Mouse (Mus musculus): ENCODE measurements around the gene Chpt1. TPM values are rescaled to one million over a fixed set of nuclear protein-coding genes. Genes with fewer than 3 reads are reported as not detected.

Gene Chpt1
- polyA plus RNA-seq, 1 experiment from 2014 or later = 219 TPM

- Histone ChIP-seq H3K9me3 (no peaks in the 10 kb centered on the region), H3K4me1 (replicated peaks) (0 out of 2 replicates have a peak, but pooled peaks cover 4% of the 10 kb centered on the region), H3K36me3 (no peaks in the 10 kb centered on the region), H3K4me3 (replicated peaks) (no peak overlapping the region), H3K27me3 (replicated peaks) (no peaks in the 10 kb centered on the region), H3K9ac (no peak overlapping the region), H3K27ac (peak overlapping the region; percentile 61), H3K4me2 (replicated peaks) (0 out of 2 replicates have a peak overlapping the region, but pooled peaks have one; percentile 2)
- peak; percentile 37; the same call in 1 of the 2 replicates for ATAC-seq
- 55% methylated on average over 12 of the region's 12 CpGs for WGBS
Observed at GRCm38 (mm10) chr10:88510503-88511271, 6.8 kb upstream of the Chpt1 start.

DNA sequence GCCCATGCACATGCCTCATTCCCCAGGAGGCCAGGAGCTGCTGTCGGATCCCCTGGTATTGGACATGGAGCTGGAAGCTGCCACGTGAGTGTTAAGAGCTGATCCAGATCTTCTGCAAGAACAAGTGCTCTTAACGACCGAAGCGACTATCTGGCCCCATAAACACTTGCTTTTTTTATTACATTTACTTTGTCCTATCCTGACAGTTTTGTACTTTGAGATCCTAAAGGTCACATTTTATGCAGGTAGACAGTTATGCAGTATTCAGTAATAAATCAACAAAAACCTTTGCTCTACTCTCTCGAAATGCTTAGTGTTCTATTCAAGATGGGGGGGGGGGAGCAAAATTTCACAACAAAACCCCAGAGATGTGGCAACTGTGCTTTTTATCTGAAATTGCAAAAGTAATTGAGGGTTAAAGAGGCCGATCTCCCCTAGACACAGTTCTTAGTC is 3.8 kb upstream of the Chpt1 start:
- H3K36me3 ChIP-seq = no peaks in the 10 kb centered on the region
- no peak overlapping the region for H3K9ac ChIP-seq
- no peak overlapping the region for H3K4me3 ChIP-seq (replicated peaks)
- no peaks in the 10 kb centered on the region for H3K27me3 ChIP-seq (replicated peaks)
- 0 out of 2 replicates have a peak, but pooled peaks cover 8% of the 10 kb centered on the region for H3K4me1 ChIP-seq (replicated peaks)
- WGBS = 37% methylated on average over 7 of the region's 7 CpGs
- H3K27ac ChIP-seq = no peak overlapping the region
- peak; percentile 10; the same call in 1 of the 2 replicates for ATAC-seq
- H3K4me2 ChIP-seq (replicated peaks) = no peak overlapping the region
- H3K9me3 ChIP-seq = no peaks in the 10 kb centered on the region

GRCm38 (mm10) chr10:88505256-88505655 is 1.4 kb upstream of the Chpt1 start:
- H3K27me3 ChIP-seq (replicated peaks) = no peaks in the 10 kb centered on the region
- no peak overlapping the region for H3K4me2 ChIP-seq (replicated peaks)
- H3K9me3 ChIP-seq = no peaks in the 10 kb centered on the region
- no peaks in the 10 kb centered on the region for H3K36me3 ChIP-seq
- peak; percentile 57 for ATAC-seq
- H3K4me3 ChIP-seq (replicated peaks) = no peak overlapping the region
- H3K27ac ChIP-seq = peak overlapping the region; percentile 82
- H3K9ac ChIP-seq = no peak overlapping the region
- H3K4me1 ChIP-seq (replicated peaks) = 0 out of 2 replicates have a peak, but pooled peaks cover 5% of the 10 kb centered on the region
- WGBS = 47% methylated on average over 5 of the region's 5 CpGs

GRCm38 (mm10) chr10:88504481-88504880 is 608 bp upstream of the Chpt1 start:
- H3K4me2 ChIP-seq (replicated peaks) = peak overlapping the region; percentile 76
- 42% methylated on average over 3 of the region's 3 CpGs for WGBS
- 0 out of 2 replicates have a peak, but pooled peaks cover 5% of the 10 kb centered on the region for H3K4me1 ChIP-seq (replicated peaks)
- H3K27ac ChIP-seq = peak overlapping the region; percentile 51
- 0 out of 2 replicates have a peak overlapping the region, but pooled peaks have one; percentile 33 for H3K9ac ChIP-seq
- ATAC-seq = no peak
- H3K4me3 ChIP-seq (replicated peaks) = peak overlapping the region; percentile 81; the same call in 1 of the 2 replicates
- no peaks in the 10 kb centered on the region for H3K27me3 ChIP-seq (replicated peaks)
- no peaks in the 10 kb centered on the region for H3K9me3 ChIP-seq
- no peaks in the 10 kb centered on the region for H3K36me3 ChIP-seq

- H3K9me3 ChIP-seq = no peaks in the 10 kb centered on the region
- H3K27ac ChIP-seq = peak overlapping the region; percentile 84
- peak overlapping the region; percentile 76 for H3K4me2 ChIP-seq (replicated peaks)
- H3K9ac ChIP-seq = peak overlapping the region; percentile 91
- H3K27me3 ChIP-seq (replicated peaks) = no peaks in the 10 kb centered on the region
- 0 out of 2 replicates have a peak, but pooled peaks cover 5% of the 10 kb centered on the region for H3K4me1 ChIP-seq (replicated peaks)
- H3K36me3 ChIP-seq = no peaks in the 10 kb centered on the region
- H3K4me3 ChIP-seq (replicated peaks) = peak overlapping the region; percentile 81
- ATAC-seq = no peak
- WGBS = 33% methylated on average over 4 of the region's 4 CpGs
Observed at GRCm38 (mm10) chr10:88502919-88503318, 954 bp downstream of the Chpt1 start.

GRCm38 (mm10) chr10:88501886-88502765 is 1.7 kb downstream of the Chpt1 start:
- 63% methylated on average over 13 of the region's 13 CpGs for WGBS
- Histone ChIP-seq H3K9me3 (no peaks in the 10 kb centered on the region), H3K27me3 (replicated peaks) (no peaks in the 10 kb centered on the region), H3K4me2 (replicated peaks) (peak overlapping the region; percentile 76), H3K36me3 (no peaks in the 10 kb centered on the region), H3K27ac (no peak overlapping the region), H3K4me3 (replicated peaks) (peak overlapping the region; percentile 81), H3K9ac (peak overlapping the region; percentile 29), H3K4me1 (replicated peaks) (0 out of 2 replicates have a peak, but pooled peaks cover 5% of the 10 kb centered on the region)
- ATAC-seq = no peak

GRCm38 (mm10) chr10:88501370-88501769 is 2.5 kb downstream of the Chpt1 start:
- no peak for ATAC-seq
- H3K4me2 ChIP-seq (replicated peaks) = peak overlapping the region; percentile 76
- no peaks in the 10 kb centered on the region for H3K36me3 ChIP-seq
- H3K4me3 ChIP-seq (replicated peaks) = peak overlapping the region; percentile 81
- no peaks in the 10 kb centered on the region for H3K9me3 ChIP-seq
- 53% methylated on average over 10 of the region's 10 CpGs for WGBS
- 0 out of 2 replicates have a peak, but pooled peaks cover 9% of the 10 kb centered on the region for H3K4me1 ChIP-seq (replicated peaks)
- H3K27ac ChIP-seq = no peak overlapping the region
- H3K27me3 ChIP-seq (replicated peaks) = no peaks in the 10 kb centered on the region
- H3K9ac ChIP-seq = no peak overlapping the region

GRCm38 (mm10) chr10:88499993-88500392 is 3.9 kb downstream of the Chpt1 start:
- Histone ChIP-seq H3K9me3 (no peaks in the 10 kb centered on the region), H3K4me1 (replicated peaks) (0 out of 2 replicates have a peak, but pooled peaks cover 15% of the 10 kb centered on the region), H3K27ac (no peak overlapping the region), H3K27me3 (replicated peaks) (no peaks in the 10 kb centered on the region), H3K9ac (no peak overlapping the region), H3K4me2 (replicated peaks) (peak overlapping the region; percentile 76), H3K4me3 (replicated peaks) (no peak overlapping the region), H3K36me3 (no peaks in the 10 kb centered on the region)
- 56% methylated on average over 5 of the region's 5 CpGs for WGBS
- no peak for ATAC-seq

DNA sequence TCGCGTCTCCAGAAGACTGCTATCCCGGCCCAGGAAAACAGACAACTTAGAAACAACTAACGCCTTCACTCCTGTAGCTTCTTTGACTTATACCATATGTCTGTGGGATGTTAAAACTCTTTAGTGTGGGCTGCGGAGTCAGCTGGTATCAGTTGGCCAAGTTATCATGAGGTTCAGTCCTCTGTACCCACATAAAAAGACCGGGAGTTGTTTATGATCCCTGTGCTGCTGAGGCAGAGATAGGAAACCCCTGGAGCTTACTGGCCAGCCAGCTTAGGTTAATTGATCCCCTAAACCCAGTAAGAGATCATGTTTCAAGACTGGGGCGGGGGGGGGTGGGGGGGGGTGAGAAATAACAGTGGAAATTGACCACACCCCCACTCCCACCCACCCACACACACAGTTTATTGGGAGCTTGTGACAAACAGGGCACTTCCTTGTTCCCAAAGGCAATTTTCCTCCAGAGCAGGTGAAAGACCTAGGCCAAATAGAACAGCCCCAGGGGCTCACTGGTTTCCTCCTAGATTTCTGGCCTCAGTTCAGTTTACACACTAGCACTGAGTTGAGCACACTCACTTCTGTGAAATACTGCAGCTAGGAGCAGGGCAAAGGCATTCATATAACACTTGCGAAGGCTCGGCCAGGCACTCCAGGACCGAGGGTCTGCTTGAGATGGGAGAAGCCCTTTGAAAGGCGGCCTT is 6.9 kb downstream of the Chpt1 start:
- H3K4me3 ChIP-seq (replicated peaks) = no peak overlapping the region
- peak; percentile 76 for ATAC-seq
- H3K27ac ChIP-seq = peak overlapping the region; percentile 62
- 44% methylated on average over 11 of the region's 11 CpGs for WGBS
- H3K4me2 ChIP-seq (replicated peaks) = peak overlapping the region; percentile 14; the same call in 1 of the 2 replicates
- H3K27me3 ChIP-seq (replicated peaks) = no peaks in the 10 kb centered on the region
- H3K9me3 ChIP-seq = no peaks in the 10 kb centered on the region
- 0 out of 2 replicates have a peak, but pooled peaks cover 17% of the 10 kb centered on the region for H3K4me1 ChIP-seq (replicated peaks)
- no peak overlapping the region for H3K9ac ChIP-seq
- H3K36me3 ChIP-seq = no peaks in the 10 kb centered on the region

DNA sequence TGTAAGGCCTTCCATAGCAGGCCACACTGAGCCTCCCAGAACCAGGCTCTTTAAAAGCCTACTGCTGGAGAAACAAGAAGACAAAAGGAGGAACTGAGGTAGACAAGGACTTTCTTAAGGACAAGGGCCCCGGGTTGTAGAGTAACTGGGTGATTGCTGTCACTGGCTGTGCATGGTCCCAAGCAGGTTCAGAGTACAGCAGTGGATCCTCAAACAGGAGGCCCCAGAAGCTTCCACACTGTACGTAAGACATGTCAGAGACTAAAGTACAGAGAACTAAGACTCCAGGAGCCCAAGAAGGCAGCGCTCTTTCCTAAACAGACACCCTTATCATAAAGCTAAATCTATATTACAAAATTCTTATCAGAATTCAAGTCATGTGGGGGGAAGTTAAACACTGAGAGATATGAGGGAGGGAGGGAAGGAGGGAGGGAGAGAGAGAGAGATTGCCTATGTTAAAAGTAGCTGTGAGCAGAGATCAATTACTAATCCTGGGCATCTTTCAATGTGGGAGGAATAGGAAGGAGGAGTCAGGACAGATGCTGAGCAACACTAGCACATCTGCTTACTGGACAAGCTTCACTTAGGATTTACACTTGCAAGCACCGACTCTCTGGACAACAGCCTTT is 8.8 kb downstream of the Chpt1 start:
- no peak overlapping the region for H3K4me3 ChIP-seq (replicated peaks)
- no peaks in the 10 kb centered on the region for H3K27me3 ChIP-seq (replicated peaks)
- no peaks in the 10 kb centered on the region for H3K36me3 ChIP-seq
- 57% methylated on average over 4 of the region's 4 CpGs for WGBS
- H3K4me1 ChIP-seq (replicated peaks) = 0 out of 2 replicates have a peak, but pooled peaks cover 17% of the 10 kb centered on the region
- peak; percentile 77 for ATAC-seq
- H3K4me2 ChIP-seq (replicated peaks) = 0 out of 2 replicates have a peak overlapping the region, but pooled peaks have one; percentile 22
- H3K27ac ChIP-seq = peak overlapping the region; percentile 54; the same call in 1 of the 2 replicates
- no peaks in the 10 kb centered on the region for H3K9me3 ChIP-seq
- no peak overlapping the region for H3K9ac ChIP-seq

- 84% methylated on average over 8 of the region's 8 CpGs for WGBS
- Histone ChIP-seq H3K9ac (no peak overlapping the region), H3K9me3 (no peaks in the 10 kb centered on the region), H3K27ac (no peak overlapping the region), H3K36me3 (no peaks in the 10 kb centered on the region), H3K27me3 (replicated peaks) (no peaks in the 10 kb centered on the region), H3K4me1 (replicated peaks) (0 out of 2 replicates have a peak, but pooled peaks cover 17% of the 10 kb centered on the region), H3K4me3 (replicated peaks) (no peak overlapping the region), H3K4me2 (replicated peaks) (no peak overlapping the region)
- no peak for ATAC-seq
Observed at GRCm38 (mm10) chr10:88492658-88493057, 11.2 kb downstream of the Chpt1 start.
